Mouse (Mus musculus) heart, adult 2 months (tissue): ENCODE data around the gene Nfkbil1.

Experiments
- CTCF ChIP-seq: fragments of 200-600 bp; IDR thresholded peaks from 2 replicates; pipeline ENCODE4 v1.8.1; 2022; ENCODE audit warnings: antibody characterized with exemption, mild to moderate bottlenecking, moderate library complexity
- EP300 ChIP-seq: fragments of 200-500 bp; IDR thresholded peaks from 2 replicates; pipeline ENCODE4 v1.6.1; 2011; ENCODE audit warnings: low read depth, low read length, control low read depth; ENCODE audit not compliant: insufficient read depth

DNA sequence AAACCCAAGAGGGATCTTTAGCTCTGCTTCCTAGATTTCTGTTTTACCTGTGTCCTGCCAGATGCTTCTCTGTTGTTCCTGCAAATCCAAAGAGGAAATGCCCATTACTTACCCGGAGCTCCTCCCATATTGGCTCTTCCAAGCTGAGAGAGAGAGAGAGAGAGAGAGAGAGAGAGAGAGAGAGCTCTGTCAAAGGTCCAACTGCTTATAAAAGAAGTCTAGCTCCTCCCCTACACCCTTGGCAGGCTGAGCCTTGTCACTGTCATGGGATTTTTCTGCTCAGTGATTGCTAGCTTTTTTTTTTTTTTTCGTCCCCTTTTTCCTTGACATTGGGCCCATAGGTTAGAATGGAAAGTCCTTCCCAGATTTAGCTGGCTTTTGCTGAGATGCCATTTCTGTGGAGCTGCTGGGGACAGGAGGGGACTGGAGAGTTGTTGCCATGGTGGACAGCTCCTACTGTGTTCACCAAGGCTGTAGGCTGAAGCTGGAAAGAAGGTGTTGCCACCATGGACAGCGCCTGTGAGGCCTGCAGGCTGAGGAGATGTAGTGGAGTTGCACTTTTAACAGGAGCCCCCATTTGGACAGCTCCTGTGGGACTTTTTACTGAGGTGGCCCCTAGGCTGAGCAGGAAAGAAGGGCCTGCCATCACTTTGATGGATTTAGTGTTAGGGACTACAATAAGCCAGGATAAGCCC lies 34.2 kb upstream of the Nfkbil1 start:
- TF ChIP-seq CTCF (no peak), EP300 (no peak)
